Mouse (Mus musculus) cerebellum, adult 2 months (tissue): ENCODE measurements around the gene Cenpb.

ENCODE experiments used
- CTCF ChIP-seq: fragments of 200-500 bp; IDR thresholded peaks from 2 replicates; pipeline ENCODE4 v1.5.1; 2011; ENCODE audit warnings: low read depth, mild to moderate bottlenecking, control low read depth, low read length, moderate library complexity, borderline replicate concordance; ENCODE audit not compliant: insufficient read depth
- POLR2A ChIP-seq: fragments of 200-500 bp; IDR thresholded peaks from 2 replicates; pipeline ENCODE4 v1.6.1; 2011; ENCODE audit warnings: low read length, control low read depth, borderline replicate concordance; ENCODE audit not compliant: insufficient read depth

- TF ChIP-seq CTCF (no peak), POLR2A (peak; percentile 41; the same call in 1 of the 2 replicates)
Observed at GRCm38 (mm10) chr2:131186771-131187601, 7.1 kb upstream of the Cenpb start, which contains the start of the genes Cdc25b and Spef1.
